ENCODE assay signal across 8 mouse cellular contexts in genomic region chr13:46182851-46183250, GRCm38 (mm10).
DNase-seq lines count a peak whose midpoint lies in the region; ATAC-seq and TF ChIP-seq lines count a peak whose summit lies in the region.
"Had no signal": no experiment of that assay in that cellular context is flagged by ENCODE, and none has a peak within 500 bp of the region (broad histone marks: within the 10 kb centered on the region; RNA-seq: fewer than 3 reads in every experiment).

No protein-coding gene starts in this region.

- H3K9me3 ChIP-seq in hindbrain, postnatal 0 days (ENCODE audit: low read length): no peaks in the 10 kb centered on the region
- no peaks in the 10 kb centered on the region for H3K9me3 ChIP-seq in hindbrain, embryonic 13.5 days
- no peaks in the 10 kb centered on the region for H3K9me3 ChIP-seq in lung, embryonic 14.5 days (ENCODE audit: low read depth, low read length)

- H3K27ac ChIP-seq in hindbrain, postnatal 0 days: no peak overlapping the region
- no peak overlapping the region for H3K27ac ChIP-seq in hindbrain, embryonic 13.5 days
- H3K27ac ChIP-seq in lung, embryonic 14.5 days (ENCODE audit: low read depth): no peak overlapping the region

- peaks cover 7% of the 10 kb centered on the region; the same call in 1 of the 2 replicates for H3K4me1 ChIP-seq in hindbrain, postnatal 0 days (ENCODE audit: insufficient read depth, low read length)
- peaks cover 23% of the 10 kb centered on the region for H3K4me1 ChIP-seq in hindbrain, embryonic 13.5 days (replicated peaks)
- H3K4me1 ChIP-seq in lung, embryonic 14.5 days (ENCODE audit: insufficient read depth): no peaks in the 10 kb centered on the region

- no peak overlapping the region for H3K9ac ChIP-seq in hindbrain, postnatal 0 days (replicated peaks; ENCODE audit: low read length)
- H3K9ac ChIP-seq in hindbrain, embryonic 13.5 days: no peak overlapping the region
- no peak overlapping the region for H3K9ac ChIP-seq in lung, embryonic 14.5 days

- 74% methylated on average over 8 of the region's 8 CpGs for WGBS in hindbrain, postnatal 0 days
- 82% methylated on average over 8 of the region's 8 CpGs for WGBS in hindbrain, embryonic 13.5 days
- 71% methylated on average over 8 of the region's 8 CpGs for WGBS in lung, embryonic 14.5 days

- H3K27me3 ChIP-seq in hindbrain, postnatal 0 days (ENCODE audit: insufficient read depth, low read length): no peaks in the 10 kb centered on the region
- H3K27me3 ChIP-seq in hindbrain, embryonic 13.5 days: no peaks in the 10 kb centered on the region
- H3K27me3 ChIP-seq in lung, embryonic 14.5 days (ENCODE audit: insufficient read depth, low read length): no peaks in the 10 kb centered on the region

- peak; percentile 37 for TF ChIP-seq CTCF in hindbrain, postnatal 0 days (IDR thresholded peaks at IDR 0.05; ENCODE audit: low read depth)
- TF ChIP-seq CTCF in lung, embryonic 14.5 days (IDR thresholded peaks at IDR 0.05; ENCODE audit: low read depth): peak; percentile 25

- no peak overlapping the region for H3K4me3 ChIP-seq in hindbrain, postnatal 0 days (ENCODE audit: low read length)
- no peak overlapping the region for H3K4me3 ChIP-seq in hindbrain, embryonic 13.5 days
- H3K4me3 ChIP-seq in lung, embryonic 14.5 days (ENCODE audit: low read depth, low read length): no peak overlapping the region

- no peaks in the 10 kb centered on the region for H3K36me3 ChIP-seq in hindbrain, postnatal 0 days (ENCODE audit: insufficient read depth, low read length)
- H3K36me3 ChIP-seq in hindbrain, embryonic 13.5 days: no peaks in the 10 kb centered on the region
- H3K36me3 ChIP-seq in lung, embryonic 14.5 days (ENCODE audit: insufficient read depth): no peaks in the 10 kb centered on the region

- H3K4me2 ChIP-seq in hindbrain, postnatal 0 days (ENCODE audit: low read depth, low read length): no peak overlapping the region
- no peak overlapping the region for H3K4me2 ChIP-seq in hindbrain, embryonic 13.5 days
- H3K4me2 ChIP-seq in lung, embryonic 14.5 days: no peak overlapping the region

- no peak for ATAC-seq in hindbrain, postnatal 0 days
- ATAC-seq in hindbrain, embryonic 13.5 days (ENCODE audit: low FRiP score): no peak
- ATAC-seq in lung, embryonic 14.5 days (ENCODE audit: insufficient read depth): no peak

- DNase-seq in hindbrain, postnatal 0 days (ENCODE audit: low spot score): peak; percentile 52
- peak; percentile 59 for DNase-seq in lung, embryonic 14.5 days
- DNase-seq in lung, postnatal 4 days: no peak
- peak; percentile 9 for DNase-seq in ZHBTc4 (ENCODE audit: low read depth, low spot score)
- peak; percentile 62 for DNase-seq in retina, embryonic 14.5 days (ENCODE audit: low spot score)
- no peak for DNase-seq in spleen, postnatal 36 days (ENCODE audit: low spot score in 2 of 2)
- DNase-seq: gastrocnemius, postnatal 36 days had no signal

Comparison
In these comparisons a context has a peak if more than half of its experiments do, and no peak if none do; other contexts are left out.
1. DNase-seq: peak in hindbrain, postnatal 0 days (single experiment), lung, embryonic 14.5 days (single experiment), ZHBTc4 (single experiment) and retina, embryonic 14.5 days (single experiment); none in lung, postnatal 4 days (0 of 2) and spleen, postnatal 36 days (0 of 2).